Mouse (Mus musculus) lung, embryonic 14.5 days (tissue): ENCODE measurements around the gene Htt. TPM values are rescaled to one million over a fixed set of nuclear protein-coding genes. Genes with fewer than 3 reads are reported as not detected.
A peak's percentile ranks its signal among the peaks of the same experiment; 100 is the strongest.

Experiments
- ATAC-seq: fragments of 200-750 bp; cut with Nextera tagmentation; 2 replicates; pipeline ENCODE4 v1.8.0; 2017; ENCODE audit warnings: mild to moderate bottlenecking, moderate TSS enrichment, moderate library complexity; ENCODE audit not compliant: insufficient read depth
- DNase-seq: peaks from one replicate; pipeline ENCODE4 v3.0.0-alpha.2; 2015
- H3K27ac ChIP-seq: fragments of 300-500 bp; sonication (generic); 2 replicates; pipeline ENCODE4 v1.5.1; 2014; ENCODE audit warnings: low read depth, mild to moderate bottlenecking, moderate library complexity
- H3K27me3 ChIP-seq: fragments of 300-500 bp; sonication (generic); 2 replicates; pipeline ENCODE4 v1.6.1; 2014; ENCODE audit warnings: low read length, control low read depth; ENCODE audit not compliant: insufficient read depth
- H3K36me3 ChIP-seq: fragments of 300-500 bp; sonication (generic); 2 replicates; pipeline ENCODE4 v1.6.1; 2014; ENCODE audit warnings: control low read depth; ENCODE audit not compliant: insufficient read depth
- H3K4me1 ChIP-seq: fragments of 300-500 bp; sonication (generic); 2 replicates; pipeline ENCODE4 v1.6.1; 2014; ENCODE audit warnings: antibody characterized with exemption, control low read depth; ENCODE audit not compliant: insufficient read depth
- H3K4me2 ChIP-seq: fragments of 300-500 bp; sonication (generic); 2 replicates; pipeline ENCODE4 v1.6.1; 2014; ENCODE audit warnings: mild to moderate bottlenecking
- H3K4me3 ChIP-seq: fragments of 300-500 bp; sonication (generic); 2 replicates; pipeline ENCODE4 v1.5.1; 2014; ENCODE audit warnings: low read depth, low read length
- H3K9ac ChIP-seq: fragments of 300-500 bp; sonication (generic); 2 replicates; pipeline ENCODE4 v1.6.1; 2014
- H3K9me3 ChIP-seq: fragments of 300-500 bp; sonication (generic); 2 replicates; pipeline ENCODE4 v1.6.1; 2016; ENCODE audit warnings: low read depth, low read length, control low read depth
- CTCF ChIP-seq: IDR thresholded peaks from 2 replicates; pipeline ENCODE4 v1.5.1; 2016; ENCODE audit warnings: antibody characterized with exemption, low read depth
- WGBS: fragments of 180-500 bp; shearing (Covaris S2); extraction: QIAGEN DNeasy Blood & Tissue Kit; methylation state at CpG from one replicate; pipeline ENCODE4 v1.1.7; 2014; 5-methylcytosine and 5-hydroxymethylcytosine counted together
- polyA plus RNA-seq: library from polyadenylated mRNA; unstranded; fragments of >200 nt; fragmentation: Nextera tagmentation; extraction: Ambion mirVana; gene quantifications from 2 replicates; pipeline ENCODE4 v1.2.1, GENCODE M21; 2014

The Htt gene
- polyA plus RNA-seq, 1 experiment from 2014 or later, result 22.8 TPM

DNA sequence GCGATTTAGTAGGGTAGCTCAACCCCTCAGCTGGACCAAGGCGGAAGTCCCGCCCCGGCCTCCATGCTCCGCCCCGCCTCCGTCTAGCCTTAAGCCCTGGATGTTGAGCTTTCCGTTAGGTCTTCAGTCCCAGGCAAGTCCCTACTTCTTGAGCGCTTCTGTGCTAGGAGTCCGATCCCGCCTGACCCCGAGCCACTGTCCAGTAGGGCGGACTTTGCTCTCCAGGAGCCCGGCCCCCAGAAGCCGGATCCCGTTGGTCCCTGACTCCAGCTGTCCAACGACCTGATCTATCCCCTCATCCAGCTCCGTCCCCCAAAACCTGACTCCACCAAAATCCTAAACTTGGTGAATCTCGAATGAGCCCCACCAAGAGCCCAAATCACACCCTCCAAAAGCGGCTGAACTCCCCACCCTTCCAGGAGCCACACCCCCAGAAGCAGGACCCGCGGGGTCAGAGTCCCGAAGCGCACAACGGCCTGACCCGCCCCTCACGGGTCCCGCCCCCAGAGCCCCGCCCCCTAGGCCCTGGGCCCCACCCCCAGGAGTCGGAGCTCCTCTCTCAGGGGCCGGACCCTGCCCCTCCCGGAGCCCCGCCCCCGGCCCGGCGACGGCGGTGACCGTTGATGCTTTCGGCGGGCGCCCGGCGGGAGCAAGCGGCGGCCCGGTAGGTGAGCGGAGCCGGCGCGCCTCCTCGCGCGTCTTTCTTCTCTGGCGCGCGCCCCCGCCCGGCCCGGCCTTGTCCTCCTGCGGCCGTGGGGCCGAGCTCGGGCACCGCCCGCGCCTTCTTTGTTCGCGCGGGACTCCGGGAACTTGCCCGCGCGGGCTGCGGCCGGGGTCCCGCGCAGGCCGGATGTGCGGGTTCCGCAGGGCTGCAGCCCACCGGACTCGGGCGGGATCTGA is 187.6 kb downstream of the Htt start, which contains the start of gene Rgs12:
Gene Rgs12 (plus strand): TSS at position 585 of the 900 bp plus-strand sequence.
- Histone ChIP-seq H3K36me3 (peaks cover 8% of the 10 kb centered on the region; the same call in 1 of the 2 replicates), H3K9ac (peak within 1 kb of the TSS; percentile 93), H3K27ac (peak within 1 kb of the TSS; percentile 88), H3K9me3 (no peaks in the 10 kb centered on the region; the same call in 1 of the 2 replicates), H3K4me3 (peak within 1 kb of the TSS; percentile 93), H3K4me2 (peak within 1 kb of the TSS; percentile 79), H3K4me1 (peaks cover 9% of the 10 kb centered on the region; the same call in 1 of the 2 replicates), H3K27me3 (no peaks in the 10 kb centered on the region)
- DNase-seq (peak; percentile 87), ATAC-seq (peak; percentile 95)
- WGBS, result under 1% methylated on average over 66 of the region's 84 CpGs
- no peak for TF ChIP-seq CTCF

DNA sequence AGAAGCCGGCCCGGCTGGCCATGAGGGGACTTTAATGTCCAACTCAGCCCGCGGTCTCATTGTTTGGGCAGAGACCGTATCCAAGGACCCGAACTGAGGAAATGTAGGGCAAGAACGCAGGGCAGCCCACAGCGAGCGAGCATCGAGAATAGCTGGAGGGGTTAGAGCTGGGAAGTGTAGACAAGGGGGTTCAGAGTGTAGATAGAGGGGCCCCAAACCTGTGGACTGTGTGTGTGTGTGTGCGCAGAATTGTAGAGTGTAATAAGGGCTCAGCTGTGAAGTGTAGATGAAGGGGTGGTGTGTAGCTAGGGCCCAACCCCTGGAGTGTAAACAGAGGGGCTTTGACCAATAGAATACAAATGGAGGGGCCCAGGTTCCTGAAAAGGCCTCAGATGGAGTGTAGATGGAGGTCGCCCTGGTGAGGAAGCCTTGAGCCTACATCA is 188.2 kb downstream of the Htt start:
- WGBS, result under 1% methylated on average over 12 of the region's 12 CpGs
- DNase-seq (peak; percentile 52), ATAC-seq (peak; percentile 55)
- peak overlapping the region; percentile 88 for H3K27ac ChIP-seq
- peaks cover 9% of the 10 kb centered on the region; the same call in 1 of the 2 replicates for H3K4me1 ChIP-seq
- TF ChIP-seq CTCF, result no peak
- H3K4me2 ChIP-seq, result peak overlapping the region; percentile 79
- no peaks in the 10 kb centered on the region; the same call in 1 of the 2 replicates for H3K9me3 ChIP-seq
- peak overlapping the region; percentile 93 for H3K9ac ChIP-seq
- no peaks in the 10 kb centered on the region for H3K27me3 ChIP-seq
- H3K36me3 ChIP-seq, result peaks cover 8% of the 10 kb centered on the region; the same call in 1 of the 2 replicates
- peak overlapping the region; percentile 93 for H3K4me3 ChIP-seq

DNA sequence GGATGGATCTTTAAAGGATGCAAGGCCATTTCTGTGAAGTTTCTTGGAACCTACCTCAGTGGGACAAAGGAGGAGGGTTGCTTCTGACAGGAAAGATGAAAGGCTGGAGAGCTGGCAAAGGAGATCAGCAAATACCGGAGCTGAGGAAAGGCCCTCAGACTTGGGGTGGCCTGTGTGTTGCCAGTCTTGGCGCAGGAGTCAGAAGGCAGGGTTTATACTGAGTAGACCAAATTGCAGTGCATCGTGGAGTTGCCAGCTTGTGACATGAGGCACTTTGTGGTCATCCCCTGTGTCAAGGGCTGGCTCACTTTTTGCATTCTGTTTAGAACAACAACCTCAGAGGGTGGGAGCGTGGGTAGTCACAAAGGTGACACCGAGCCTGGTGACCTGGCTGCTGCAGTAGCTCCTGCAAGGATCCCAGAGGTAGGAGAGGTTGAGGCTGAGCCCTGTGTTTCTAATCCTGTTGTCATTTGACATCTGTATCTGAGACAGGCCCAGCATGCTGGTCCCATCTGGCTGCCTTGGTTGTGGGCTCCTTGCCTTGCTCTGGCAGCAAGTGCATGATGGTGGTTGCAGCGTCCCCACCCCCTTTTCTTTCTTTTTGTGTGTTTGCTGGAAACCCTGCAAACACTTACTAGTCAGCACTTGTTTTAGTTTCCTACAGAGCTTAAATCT is 189.1 kb downstream of the Htt start:
- H3K9me3 ChIP-seq, result no peaks in the 10 kb centered on the region; the same call in 1 of the 2 replicates
- TF ChIP-seq CTCF, result no peak
- H3K27ac ChIP-seq, result no peak overlapping the region; the same call in 1 of the 2 replicates
- ATAC-seq (no peak), DNase-seq (no peak)
- no peaks in the 10 kb centered on the region for H3K27me3 ChIP-seq
- H3K36me3 ChIP-seq, result peaks cover 8% of the 10 kb centered on the region; the same call in 1 of the 2 replicates
- peaks cover 9% of the 10 kb centered on the region; the same call in 1 of the 2 replicates for H3K4me1 ChIP-seq
- H3K4me3 ChIP-seq, result peak overlapping the region; percentile 93
- H3K4me2 ChIP-seq, result peak overlapping the region; percentile 79
- peak overlapping the region; percentile 93 for H3K9ac ChIP-seq
- WGBS, result 66% methylated on average over 6 of the region's 6 CpGs

DNA sequence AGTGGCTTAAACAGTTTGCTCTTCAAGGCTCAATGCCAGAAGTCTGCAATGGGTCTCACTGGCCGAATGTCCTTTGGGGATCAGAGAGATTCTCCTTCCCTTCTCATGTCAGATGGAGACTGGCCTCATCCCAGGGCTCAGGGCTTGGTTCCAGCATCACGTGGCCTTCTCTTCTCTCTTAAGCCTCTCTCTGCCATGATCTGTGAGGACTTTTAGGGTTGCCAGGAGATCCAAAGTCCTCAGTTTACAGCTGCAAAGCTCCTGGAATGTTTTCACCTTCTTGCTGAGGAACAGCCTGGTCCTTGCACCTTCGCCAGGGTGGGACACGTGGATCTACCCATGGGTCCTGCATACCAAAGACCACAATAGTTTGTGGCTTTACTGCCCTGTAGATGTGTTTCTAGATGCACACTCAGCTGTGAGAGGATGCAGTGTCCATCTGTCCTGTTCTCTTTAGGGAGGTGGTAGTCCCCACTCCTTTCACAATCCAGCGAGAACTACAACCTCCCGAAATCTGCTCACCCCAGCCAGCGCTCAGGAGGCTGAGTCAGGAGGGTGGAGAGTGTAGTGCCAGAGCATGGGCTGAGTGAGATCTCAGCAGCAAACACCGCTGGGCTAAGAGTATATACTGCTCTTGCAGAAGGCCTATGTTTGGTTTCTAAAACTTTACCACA is 189.8 kb downstream of the Htt start:
- no peak overlapping the region for H3K4me3 ChIP-seq
- no peaks in the 10 kb centered on the region for H3K27me3 ChIP-seq
- H3K4me1 ChIP-seq, result peaks cover 14% of the 10 kb centered on the region
- DNase-seq (no peak), ATAC-seq (no peak)
- no peak overlapping the region for H3K27ac ChIP-seq
- peaks cover 8% of the 10 kb centered on the region; the same call in 1 of the 2 replicates for H3K36me3 ChIP-seq
- H3K9ac ChIP-seq, result no peak overlapping the region
- WGBS, result 91% methylated on average over 8 of the region's 8 CpGs
- peak overlapping the region; percentile 79 for H3K4me2 ChIP-seq
- no peaks in the 10 kb centered on the region; the same call in 1 of the 2 replicates for H3K9me3 ChIP-seq
- TF ChIP-seq CTCF, result no peak

DNA sequence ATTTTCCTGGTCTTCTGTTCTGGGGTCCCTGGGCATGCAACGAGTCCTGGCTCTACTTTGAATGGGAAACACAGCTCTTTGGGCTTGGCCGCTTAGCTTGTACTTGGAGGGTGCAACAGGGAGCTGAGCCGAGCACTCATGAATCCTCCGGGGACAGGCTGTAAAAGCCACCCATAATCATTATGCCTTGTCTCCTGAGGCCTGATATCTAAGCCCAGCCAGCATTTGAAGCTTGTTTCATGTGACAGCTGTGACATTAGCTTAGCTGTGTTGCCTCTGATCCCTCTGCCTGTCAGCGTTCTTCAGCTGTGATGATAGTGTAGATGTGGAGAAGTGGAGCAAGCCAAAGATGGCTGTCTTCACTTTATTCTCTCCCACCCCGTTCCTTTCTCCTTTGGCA is 193.0 kb downstream of the Htt start:
- Histone ChIP-seq H3K27me3 (no peaks in the 10 kb centered on the region), H3K27ac (no peak overlapping the region), H3K9ac (no peak overlapping the region), H3K4me2 (no peak overlapping the region), H3K4me1 (peaks cover 19% of the 10 kb centered on the region), H3K36me3 (peaks cover 8% of the 10 kb centered on the region; the same call in 1 of the 2 replicates), H3K4me3 (no peak overlapping the region), H3K9me3 (no peaks in the 10 kb centered on the region; the same call in 1 of the 2 replicates)
- no peak for TF ChIP-seq CTCF
- WGBS, result 52% methylated on average over 6 of the region's 6 CpGs
- ATAC-seq, result no peak
- DNase-seq, result no peak

DNA sequence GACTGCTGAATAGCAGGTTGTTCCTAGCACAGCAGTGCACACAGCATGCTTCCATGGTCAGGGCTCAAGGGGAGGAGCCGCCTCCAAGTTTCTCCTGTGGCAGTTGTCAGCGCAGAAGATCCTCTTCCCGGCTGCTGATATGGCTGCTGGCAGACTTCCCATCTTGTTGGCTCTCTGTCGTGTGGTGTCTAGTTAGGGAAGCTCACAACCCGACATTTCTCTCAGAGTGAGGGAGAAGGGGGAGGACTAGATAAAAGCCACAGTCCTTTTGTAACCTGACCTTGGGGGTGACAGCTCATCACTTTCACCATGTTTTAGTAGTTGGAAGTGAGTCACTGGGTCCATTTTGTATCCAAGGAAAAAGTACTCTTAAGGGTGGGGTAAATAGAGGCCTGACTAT is 194.1 kb downstream of the Htt start:
- Histone ChIP-seq H3K9ac (no peak overlapping the region), H3K4me1 (peaks cover 14% of the 10 kb centered on the region)

More for the DNA sequence above, 194.1 kb downstream of the Htt start:
- no peak overlapping the region for H3K27ac ChIP-seq
- H3K4me3 ChIP-seq, result no peak overlapping the region
- H3K36me3 ChIP-seq, result peaks cover 8% of the 10 kb centered on the region; the same call in 1 of the 2 replicates
- 30% methylated on average over 5 of the region's 5 CpGs for WGBS
- no peaks in the 10 kb centered on the region; the same call in 1 of the 2 replicates for H3K9me3 ChIP-seq
- no peak overlapping the region for H3K4me2 ChIP-seq
- TF ChIP-seq CTCF, result no peak
- ATAC-seq, result peak; percentile 48; the same call in 1 of the 2 replicates
- no peaks in the 10 kb centered on the region for H3K27me3 ChIP-seq
- DNase-seq, result peak; percentile 80
